Mouse (Mus musculus): ENCODE measurements at regions not wholly inside any gene's neighbourhood (a gene's known extent, or its start where the extent isn't known, plus 50 kb on each side); places are given as distances from the start of the nearest gene placed in this dataset.

GRCm38 (mm10) chr9:34029503-34030169, 456.1 kb upstream of the Kirrel3 start:
- intact Hi-C loops (cut with DNase I): no loop called here

GRCm38 (mm10) chr9:34054435-34054834, 431.3 kb upstream of the Kirrel3 start:
- DNase-seq (ENCODE audit: low spot score): no peak
- intact Hi-C loops (cut with DNase I): loop anchor here (2.0 to 10.0 kb wide), 2 partner anchors 430 to 966 kb away; partner anchors contain the start of gene Kirrel3

More at GRCm38 (mm10) chr9:34029503-34030169, 456.1 kb upstream of the Kirrel3 start:
- DNase-seq (ENCODE audit: low spot score): no peak
